Mouse (Mus musculus): ENCODE measurements around the gene Irf7.

GRCm38 (mm10) chr7:141215880-141216733 is 50.2 kb downstream of the Irf7 start:
- TF ChIP-seq CTCF (IDR thresholded peaks at IDR 0.05; ENCODE audit: low read depth) (no peak), EP300 (IDR thresholded peaks at IDR 0.05; ENCODE audit: low read depth) (no peak)

All from liver, embryonic 14.5 days (tissue).